Mouse (Mus musculus) ovary, postnatal 36 days (tissue): Measurements from ENCODE around the gene Slc6a21.

Experiments
- DNase-seq: peaks from one replicate; pipeline ENCODE4 v3.0.0; 2022; ENCODE audit warnings: low spot score, mixed read lengths

The Slc6a21 gene

DNA sequence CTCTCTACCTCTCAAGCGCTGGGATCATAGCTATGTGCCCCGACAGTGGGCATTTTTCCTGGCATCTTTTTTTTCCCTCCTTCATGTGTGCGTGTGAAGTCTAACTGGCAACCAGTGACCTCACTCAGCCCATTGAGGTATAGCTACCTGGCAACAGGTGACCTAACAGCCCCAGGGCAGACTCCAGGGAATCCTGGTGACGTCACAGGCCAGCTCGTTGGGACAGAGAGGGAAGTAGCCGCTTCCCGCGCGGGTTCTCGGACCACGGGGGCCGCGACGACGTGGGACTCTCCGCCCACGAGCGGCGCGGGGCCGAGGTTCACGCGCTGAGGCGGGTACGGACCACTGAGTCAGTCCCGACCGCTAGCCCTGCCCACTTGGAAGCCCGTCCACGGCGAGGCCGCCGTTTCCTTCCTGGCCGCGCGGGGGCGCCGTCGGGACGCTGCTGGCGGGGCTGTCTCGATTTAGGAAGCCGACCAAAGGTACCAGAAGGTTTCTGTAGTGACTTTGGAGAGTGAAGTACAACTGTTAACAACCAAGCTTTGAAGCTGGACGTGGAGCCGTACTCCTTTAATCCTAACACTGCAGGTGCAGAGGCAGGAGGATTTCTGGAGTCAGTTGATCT is at the start of gene Slc6a21:
TSS of gene Slc6a21 (plus strand) at position 378 of the 625 bp plus-strand sequence.
- DNase-seq, result peak; percentile 79

DNA sequence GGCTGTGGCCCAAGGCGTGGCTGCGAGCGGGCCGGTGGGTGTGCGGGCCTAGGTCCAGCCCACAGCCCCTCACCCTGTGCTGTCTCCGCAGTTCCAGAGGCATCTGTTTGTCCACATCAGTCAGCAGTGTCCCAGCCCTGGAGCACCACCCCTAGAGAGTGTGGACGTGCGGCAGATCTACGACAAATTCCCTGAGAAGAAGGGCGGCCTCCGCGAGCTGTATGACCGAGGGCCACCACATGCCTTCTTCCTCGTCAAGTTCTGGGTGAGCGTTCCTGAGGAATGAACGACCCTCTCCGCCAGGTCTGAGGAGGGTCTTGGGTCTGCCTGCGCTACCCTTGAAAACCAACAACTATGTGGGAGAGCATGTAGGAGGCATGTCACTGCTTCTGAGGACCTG is 48.8 kb upstream of the Slc6a21 start:
- no peak for DNase-seq

DNA sequence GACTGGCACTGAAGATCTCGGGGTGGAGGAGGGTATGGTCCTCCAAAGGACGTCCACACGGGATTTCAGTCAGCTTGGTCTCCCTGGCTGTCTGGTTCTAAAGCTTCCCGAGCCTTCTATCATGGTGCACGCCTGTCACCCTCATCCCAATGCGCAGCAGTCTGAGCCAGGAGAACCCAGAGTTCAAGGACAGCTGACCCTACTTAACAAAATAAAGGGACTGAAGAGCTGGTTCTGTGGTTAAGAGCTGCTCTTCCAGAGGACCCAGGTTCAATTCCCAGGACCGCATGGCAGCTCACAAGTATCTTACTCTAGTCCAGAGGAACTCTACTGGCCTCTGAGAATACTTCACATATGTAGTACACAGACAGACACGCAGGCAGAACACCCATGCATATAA is 48.3 kb upstream of the Slc6a21 start:
- no peak for DNase-seq

DNA sequence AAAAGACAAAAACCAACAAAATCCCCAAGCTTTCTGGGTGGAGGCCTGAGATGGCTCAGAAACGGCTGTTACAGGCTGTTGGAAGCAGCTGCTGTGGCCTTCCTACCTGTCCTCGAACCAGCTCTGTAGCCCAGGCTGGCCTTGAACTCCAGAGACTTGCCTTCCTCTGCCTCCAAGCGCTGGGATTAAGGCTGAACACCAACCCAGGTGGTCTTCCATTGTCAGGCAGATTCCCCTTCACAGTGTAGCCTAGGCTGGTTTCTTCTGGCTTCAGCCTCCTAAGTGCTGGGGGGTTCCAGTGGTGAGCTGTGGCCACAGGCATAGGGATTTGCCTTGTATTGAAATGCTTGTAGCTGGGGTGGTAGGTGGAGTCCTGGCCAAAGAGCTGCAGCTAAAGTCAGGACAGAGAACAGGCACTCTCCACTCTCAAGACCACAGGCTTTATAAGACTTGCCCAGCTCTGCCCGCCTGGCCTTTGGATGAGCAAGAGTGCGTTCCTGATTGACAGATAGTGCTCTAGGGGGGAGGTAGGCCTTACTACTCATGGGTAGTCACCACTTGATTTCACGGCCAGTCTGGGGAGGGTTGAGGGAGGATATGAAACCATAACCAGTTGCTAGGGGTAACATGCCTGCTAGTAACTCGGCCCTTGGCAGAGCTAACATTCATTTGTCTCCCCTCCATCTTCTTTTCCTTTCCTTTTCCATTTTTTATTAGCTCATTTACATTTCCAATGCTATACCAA is 47.7 kb upstream of the Slc6a21 start:
- DNase-seq, result no peak

DNA sequence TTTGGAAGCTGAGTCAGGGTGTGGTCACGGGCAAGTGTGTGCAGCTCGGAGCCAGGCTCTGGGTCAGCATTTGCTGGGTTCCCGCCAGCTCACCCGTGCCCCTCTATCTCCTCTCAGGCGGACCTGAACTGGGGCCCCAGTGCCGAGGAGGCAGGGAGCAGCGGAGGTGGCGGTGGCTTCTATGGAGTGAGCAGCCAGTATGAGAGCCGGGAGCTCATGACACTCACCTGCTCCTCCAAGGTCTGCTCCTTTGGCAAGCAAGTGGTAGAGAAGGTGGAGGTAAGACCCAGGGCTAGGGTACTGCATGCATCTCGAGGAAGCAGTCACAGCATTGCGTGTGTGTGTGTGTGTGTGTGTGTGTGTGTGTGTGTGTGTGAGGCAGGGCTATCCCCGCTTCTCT is 46.1 kb upstream of the Slc6a21 start:
- DNase-seq, result no peak

DNA sequence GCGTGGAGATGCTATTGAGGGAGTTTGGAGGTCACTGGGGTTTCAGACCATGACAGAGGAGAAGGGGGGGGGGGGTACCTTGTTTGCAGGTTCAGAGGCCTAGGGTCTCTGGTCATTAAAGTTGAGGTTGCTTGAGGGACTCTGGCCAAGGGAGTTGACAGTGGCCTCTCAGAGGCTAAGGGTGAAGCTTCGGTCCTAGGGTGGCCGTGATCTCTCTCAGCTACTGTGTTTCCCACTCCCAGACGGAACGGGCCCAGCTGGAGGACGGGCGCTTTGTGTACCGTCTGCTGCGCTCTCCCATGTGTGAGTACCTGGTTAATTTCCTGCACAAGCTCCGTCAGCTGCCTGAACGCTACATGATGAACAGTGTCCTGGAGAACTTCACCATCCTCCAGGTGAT is 45.4 kb upstream of the Slc6a21 start:
- no peak for DNase-seq

DNA sequence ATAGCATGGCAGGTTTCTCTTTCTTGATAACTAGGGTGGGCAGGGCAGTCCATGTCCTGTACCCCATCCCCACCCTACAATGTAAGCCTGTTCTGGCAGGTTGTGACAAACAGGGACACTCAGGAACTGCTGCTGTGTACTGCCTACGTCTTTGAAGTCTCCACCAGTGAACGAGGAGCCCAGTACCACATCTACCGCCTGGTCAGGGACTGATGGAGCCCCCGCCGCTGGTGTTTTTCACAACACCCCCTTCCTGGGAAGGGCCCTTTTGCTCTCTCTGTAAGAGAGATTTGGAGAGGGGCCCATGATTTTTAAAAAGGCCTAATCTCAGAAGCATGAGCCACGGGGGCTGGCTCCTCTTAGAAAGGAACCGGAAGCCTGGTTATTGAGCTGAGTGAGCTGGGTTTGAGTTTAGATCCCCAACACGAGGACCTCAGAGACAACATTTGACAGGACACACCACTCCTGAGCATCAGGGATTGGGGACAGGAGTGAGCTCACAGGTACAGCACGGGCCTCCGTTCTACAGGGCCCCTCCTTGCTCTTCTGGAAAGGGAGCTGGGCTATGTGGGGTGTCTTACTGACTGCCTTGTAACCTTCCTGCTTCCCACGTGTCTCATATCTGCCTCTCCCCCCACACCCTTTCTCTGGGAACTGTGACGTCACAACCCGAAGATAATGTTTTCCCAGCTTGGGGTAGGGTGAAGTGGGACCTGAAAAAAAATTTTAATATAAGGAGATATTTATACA is 44.4 kb upstream of the Slc6a21 start:
- no peak for DNase-seq

DNA sequence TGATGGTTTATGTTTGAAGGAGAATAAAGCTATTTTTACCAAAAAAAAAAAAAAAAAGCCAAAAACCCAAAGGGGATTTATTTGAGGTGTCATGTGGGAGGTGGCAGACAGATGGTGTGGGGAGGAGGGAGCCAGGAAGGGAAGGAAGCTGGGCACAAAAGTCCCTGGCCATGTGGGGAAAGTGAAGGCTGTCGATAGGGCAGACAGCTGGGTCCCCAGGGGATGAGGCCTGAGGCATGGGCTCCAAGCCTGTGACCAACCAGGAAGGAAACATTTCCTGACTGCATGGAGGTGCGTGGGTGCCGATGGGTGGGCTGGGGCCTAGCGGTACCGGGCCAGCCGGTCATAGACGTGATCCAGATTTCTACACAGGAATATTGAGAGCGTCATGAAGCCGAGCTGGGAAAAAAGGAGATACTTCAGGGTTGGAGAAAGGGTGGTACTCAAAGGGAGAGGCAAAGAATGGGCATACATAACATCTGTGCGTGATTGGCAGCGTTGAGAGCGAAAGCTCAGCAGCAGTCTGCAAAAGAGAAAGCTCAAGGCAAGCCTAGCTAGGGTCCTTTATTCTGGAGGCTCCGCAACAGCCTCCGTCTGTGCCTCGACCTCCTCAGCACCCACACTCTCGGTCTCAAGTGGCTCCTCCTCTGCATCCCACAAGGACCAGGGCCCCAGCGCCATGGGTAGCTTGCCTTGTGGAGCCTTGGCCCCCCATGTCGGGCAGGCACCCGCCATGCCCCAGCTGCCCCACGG is 43.6 kb upstream of the Slc6a21 start:
- DNase-seq, result no peak

DNA sequence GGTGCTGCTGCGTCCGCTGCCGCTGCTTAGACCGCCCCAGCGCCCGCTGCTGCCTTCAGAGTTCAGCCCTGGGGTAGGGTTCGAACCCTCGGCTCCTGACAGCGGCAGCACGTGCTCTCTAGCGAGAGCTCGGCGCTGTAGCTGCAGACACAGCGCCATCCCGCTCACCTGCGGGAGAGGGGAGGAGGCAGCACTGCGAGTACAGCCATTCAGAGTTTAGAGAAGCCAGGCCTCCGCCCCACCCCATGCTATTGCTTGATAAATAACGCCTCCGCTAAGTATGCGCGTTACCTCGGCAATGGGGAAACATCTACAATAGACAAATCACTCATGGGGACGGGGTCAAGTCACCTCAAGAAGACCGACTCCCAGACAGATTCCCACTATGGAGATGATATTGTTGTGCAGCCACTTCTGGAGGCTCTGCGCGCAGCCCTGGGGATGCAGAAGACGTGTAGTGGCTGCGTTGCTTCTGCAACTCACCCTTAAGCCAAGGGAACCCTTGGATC is 42.9 kb upstream of the Slc6a21 start:
- no peak for DNase-seq

DNA sequence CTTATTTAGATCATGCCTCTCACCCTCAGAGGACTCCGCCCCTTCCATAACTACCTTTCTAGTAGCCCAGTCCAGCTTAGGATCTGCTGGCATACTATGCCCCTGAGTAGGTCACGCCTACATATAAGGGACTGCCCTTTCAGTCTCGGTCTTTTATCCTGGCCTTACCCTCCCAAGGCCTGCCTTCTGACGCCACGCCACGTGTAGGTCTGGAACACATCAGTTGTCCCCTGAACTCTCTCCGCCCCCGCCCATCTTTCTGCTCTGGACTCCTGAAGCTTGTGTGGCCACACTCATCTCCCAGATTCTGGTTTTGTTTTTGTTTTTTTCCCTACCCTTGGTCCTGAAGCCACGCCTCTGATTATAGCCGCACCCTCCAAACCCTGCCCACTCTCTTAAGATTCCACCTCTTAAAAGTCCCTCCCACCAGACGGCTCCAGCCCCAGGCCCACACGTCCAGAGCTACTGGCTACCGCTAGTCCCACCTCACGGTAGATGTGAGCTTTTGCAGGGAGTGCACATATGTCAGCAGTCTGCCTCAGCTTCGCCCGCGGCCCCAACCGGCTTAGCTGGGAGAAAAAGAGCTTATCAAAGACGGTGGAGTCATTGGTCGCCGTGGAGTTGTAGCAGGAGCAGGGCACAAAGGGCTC is 42.3 kb upstream of the Slc6a21 start:
- peak; percentile 25 for DNase-seq

DNA sequence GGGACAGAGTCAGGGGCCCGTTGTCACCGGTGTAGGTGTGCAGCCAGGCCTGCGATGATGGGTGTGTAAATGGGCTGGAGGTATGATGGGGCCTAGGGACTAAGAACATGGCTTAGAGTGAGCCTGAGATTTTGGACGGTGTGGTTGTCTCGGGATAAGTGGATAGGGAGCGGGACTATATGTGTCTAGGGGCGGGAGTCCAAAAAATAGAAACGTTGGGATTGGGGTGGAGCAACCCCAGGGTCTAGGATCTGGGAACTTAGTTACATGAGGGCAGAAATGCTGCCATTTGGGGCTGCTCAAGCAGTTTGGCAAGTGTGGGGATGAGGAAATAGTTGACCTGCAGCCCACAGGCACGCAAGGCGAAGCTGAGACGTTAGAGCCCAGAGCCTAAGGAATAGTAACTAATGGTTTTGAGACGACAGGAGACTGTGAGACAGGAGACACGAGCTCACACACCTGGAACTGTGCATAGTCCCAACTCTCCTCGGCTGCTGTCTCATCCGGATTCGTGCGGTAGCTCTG is 41.6 kb upstream of the Slc6a21 start:
- DNase-seq, result no peak

DNA sequence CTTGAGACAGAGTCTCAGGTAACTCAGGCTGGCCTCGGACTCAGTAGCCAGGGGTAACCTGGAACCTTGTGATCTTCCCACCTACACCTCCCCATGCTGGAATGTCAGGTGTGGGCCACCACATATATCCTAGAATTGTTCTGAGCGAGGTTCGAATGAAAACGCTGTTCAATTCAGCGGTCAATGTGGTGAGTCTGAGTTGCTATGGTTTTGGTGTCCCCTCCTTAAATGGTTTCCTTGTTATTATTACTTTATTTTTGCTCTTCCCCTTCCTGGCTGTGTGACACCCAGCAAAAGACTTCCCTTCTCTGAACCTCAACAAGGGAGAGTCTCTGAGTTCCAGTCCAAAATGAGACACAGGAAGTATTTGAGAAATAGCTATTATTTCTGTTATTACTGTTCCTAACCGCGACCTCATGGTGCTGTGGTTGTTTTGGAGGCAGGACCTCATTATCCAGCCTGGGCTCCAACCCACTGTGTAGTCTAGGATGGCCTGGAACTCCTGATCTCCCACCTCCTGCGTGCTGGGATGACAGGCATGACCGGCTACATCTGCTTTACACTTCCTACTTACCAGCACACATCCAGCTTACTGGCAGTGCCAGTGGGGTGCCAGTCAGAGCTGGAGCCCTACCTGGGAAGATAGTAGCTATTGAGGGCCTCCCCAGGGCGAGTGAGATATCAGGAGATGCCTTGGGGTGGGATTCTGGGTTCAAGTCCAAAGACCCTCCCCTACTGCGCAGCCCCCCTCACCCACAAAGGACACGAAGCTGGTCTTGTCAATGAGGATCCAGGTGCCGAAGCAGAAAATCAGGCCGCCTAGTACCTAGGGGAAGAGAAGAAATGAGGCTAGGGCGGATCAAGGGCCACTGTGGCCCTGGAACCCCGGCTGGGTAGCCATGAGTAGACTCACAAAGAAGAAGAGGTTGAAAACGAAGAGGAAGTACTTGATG is 39.3 kb upstream of the Slc6a21 start:
- DNase-seq, result no peak

DNA sequence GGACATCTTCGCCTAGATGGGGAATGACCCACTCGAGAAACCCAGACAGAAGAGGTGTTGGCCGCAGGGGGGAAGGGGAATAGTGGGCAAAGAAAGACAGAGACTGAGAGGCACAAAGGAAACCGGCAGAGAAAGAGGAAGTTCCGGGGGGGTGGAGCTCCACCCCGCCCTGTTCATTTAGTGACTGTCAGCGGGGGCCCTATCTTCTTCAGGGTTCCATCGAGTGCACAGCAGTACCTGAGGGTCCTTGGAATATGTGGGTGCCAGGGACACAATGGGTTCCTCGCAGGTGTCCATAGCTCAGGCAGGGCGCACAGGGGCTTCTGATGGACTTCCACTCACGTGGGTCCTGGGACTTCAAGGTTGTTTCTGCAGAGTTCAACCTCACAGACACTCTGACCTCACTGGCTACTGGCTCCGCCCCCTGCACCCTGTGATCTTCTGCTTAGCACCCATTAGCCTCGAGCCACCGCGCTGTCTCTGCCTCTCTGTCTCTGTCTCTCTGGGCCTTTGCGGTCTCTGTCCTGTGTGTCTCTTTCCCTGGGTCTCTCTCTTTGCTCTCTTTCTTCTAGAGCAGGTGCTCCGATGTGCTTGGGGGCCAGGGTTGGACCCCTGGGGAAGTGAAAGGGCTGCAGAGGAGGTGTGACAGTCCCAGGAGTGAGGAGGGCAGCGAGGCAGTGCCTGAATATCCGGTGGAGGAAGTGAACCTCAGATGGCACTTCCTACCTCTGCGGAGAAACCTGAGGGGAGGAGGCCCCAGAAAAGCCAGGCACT is 38.4 kb upstream of the Slc6a21 start, which contains the start of gene Cd37:
TSS of gene Cd37 (minus strand) at position 393 of the 774 bp plus-strand sequence.
- no peak for DNase-seq

DNA sequence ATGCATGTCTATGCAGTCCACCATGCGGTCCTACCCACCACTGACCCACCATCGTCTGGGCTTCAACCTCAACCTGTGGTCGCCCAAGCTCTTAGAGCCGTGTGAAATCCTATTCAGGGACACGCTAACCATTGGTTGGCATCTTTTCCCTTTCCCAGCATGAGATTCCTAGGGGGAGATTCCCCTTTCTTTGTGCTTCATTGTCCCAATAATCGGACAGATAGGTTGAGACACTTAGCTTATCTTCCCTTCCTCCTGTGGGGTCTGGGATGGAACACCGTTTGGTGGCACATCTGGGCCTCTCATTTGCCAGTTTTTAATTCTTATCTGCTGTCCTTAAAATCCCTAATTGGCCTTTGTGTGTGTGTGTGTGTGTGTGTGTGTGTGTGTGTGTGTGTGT is 37.2 kb upstream of the Slc6a21 start:
- DNase-seq, result no peak

DNA sequence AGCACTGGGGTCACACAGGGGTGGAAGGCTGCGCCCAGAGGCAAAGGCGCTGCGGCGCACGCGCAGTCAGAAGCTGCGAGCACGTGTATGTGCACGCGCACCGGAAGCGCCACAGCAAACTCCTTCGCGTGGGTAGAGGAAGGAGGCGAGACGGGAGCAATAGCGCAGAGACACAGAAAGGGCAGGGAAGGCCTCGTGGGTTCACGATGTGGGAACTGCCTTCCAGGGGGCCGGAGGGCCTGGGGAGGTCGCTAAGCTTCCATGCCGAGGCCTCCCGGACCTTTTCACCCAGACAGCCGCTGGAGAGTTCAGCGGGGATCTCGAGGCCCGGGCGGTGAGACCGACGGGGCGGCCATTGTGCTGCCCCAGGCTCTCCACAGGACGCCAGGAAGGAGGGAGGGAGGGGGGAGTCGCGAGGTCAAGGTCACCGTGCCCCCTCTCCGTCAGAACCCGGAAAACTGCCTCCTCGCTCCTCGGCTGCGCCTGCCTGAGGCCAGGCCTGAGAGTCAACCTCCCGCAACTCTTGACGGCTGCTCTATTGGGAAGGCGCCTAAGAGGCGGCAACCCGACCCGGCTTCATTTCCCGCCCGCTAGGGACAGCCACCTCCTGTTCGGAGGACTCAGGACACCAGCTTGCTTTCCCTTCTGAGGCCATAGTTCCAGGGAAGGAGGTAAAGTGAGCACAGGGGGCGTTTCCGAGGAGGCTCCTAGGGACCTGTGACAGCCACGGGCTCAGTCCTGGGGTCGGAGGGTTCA is 36.5 kb upstream of the Slc6a21 start, which contains the start of gene Slc6a16:
TSS of gene Slc6a16 (plus strand) at position 453 of the 756 bp plus-strand sequence.
- DNase-seq, result peak; percentile 54

DNA sequence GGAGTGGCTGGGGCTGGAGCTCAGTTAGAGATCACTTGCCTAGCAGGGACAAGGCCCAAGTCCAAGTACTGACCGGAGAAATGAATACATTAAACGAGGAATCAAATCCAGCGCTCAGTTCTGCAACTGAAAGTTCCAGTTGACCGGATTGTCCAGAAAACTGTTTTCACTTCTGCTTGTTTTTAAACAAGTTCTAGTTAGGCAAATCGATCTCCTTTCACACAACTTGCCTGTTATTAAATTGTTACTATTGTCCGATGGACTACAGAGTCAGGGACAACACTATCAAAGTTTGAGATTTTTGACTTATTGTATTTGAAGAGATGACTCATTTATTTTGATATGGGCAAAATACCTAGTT is 35.9 kb upstream of the Slc6a21 start:
- DNase-seq, result no peak

DNA sequence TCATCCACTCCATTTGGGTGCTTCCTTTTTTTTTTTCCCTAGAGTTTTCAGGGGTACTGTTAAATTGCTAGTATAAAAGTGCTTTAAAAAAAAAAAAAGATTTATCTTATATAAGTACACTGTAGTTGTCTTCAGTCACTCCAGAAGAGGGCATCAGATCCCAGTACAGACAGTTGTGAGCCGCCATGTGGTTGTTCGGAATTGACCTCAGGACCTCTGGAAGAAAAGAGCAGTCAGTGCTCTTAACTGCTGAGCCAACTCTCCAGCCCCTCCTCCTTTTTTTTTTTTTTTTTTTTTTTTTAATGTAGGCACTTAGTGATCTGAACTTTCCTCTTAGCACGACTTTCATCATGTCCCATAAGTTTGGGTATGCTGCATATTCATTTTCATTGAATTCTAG is 29.6 kb upstream of the Slc6a21 start:
- DNase-seq, result no peak

DNA sequence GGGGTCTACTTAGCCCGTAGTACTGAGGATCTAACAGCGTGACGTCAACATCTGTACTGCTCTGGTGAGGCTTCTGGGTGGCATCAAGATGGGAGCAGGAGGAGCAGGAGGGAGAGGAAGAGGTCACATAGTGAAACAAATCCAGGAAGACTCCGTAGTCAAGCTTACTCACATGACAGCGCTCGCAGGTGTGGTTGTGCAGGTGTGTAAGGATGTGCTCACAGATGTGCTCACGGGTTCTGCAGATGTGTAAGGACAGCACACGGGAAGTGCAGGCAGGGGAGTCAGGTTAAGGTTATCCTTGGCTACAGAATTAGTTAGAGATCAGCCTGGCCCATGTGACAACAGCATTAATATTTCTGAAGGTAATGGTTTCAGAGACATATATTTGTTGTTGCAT is 23.5 kb upstream of the Slc6a21 start:
- DNase-seq, result no peak

DNA sequence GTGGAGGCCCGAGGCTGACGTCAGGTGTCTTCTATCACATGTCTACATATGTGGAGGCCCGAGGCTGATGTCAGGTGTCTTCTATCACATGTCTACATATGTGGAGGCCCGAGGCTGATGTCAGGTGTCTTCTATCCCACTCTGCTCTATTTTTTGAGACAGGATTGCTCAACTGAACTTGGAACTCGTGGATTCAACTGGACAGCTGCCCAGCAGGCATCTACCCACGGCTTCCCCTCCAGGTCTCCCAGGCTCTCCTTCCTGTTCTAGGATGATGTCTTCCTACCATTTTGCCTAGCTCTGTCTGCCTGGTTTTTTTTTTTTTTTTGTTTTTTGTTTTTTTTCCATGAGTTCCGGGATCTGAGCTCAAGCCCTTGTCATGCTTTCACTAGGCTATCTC is 21.5 kb upstream of the Slc6a21 start:
- DNase-seq, result peak; percentile 21
